Mouse (Mus musculus): ENCODE data around the gene Tuba1b.

DNA sequence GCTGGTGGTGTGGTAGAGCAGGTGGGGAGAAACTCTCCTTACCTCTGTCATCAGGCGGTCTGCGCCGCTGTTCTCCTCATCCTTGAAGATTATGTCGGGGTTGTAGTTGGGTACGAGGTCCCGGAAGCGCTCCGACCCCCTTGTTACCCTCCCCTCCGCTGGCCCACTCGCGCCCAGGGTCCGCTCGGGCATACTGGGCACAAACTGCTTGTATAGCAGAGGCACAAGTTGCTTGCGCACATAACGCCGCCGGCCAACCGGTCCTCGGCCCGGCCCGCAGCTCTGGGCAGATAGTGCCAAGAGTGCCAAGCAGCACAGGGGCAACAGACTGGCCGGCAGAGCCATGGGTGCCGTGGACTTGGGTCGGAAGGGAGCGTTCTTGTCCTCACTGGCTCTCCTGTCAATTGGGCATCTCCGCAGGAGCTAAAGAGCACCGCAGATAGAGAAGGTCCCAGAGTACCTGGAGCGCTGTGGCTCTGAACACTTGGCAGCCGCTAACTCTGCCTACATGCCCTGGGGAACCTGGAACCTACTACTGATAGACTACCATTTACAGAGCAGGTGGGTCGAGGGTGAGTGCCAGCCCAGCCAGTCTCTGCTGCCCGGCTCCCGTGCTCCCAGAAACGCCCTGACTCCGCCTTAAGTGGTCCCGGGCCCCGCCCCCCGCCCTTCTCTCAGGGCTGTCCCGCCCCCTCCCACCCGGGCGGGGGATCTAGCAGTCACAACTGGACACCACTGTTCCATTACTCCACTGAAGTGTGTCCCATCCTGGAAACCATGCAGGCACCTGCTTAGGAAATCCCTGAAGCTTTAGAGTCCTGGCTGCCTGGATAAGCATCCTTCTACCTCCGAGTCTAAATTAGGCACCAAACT is 36.2 kb downstream of the Tuba1b start, which contains the start of gene Dhh:
- no peak for TF ChIP-seq GATA1 (IDR thresholded peaks at IDR 0.05; ENCODE audit: low read length)
- no peak for TF ChIP-seq TAL1 (IDR thresholded peaks at IDR 0.05; ENCODE audit: low read length)

Measured in erythroblast, embryonic 14.5 days (primary cell).